Mouse (Mus musculus): ENCODE measurements around the gene Vmn1r85.

Vmn1r85 gene

DNA sequence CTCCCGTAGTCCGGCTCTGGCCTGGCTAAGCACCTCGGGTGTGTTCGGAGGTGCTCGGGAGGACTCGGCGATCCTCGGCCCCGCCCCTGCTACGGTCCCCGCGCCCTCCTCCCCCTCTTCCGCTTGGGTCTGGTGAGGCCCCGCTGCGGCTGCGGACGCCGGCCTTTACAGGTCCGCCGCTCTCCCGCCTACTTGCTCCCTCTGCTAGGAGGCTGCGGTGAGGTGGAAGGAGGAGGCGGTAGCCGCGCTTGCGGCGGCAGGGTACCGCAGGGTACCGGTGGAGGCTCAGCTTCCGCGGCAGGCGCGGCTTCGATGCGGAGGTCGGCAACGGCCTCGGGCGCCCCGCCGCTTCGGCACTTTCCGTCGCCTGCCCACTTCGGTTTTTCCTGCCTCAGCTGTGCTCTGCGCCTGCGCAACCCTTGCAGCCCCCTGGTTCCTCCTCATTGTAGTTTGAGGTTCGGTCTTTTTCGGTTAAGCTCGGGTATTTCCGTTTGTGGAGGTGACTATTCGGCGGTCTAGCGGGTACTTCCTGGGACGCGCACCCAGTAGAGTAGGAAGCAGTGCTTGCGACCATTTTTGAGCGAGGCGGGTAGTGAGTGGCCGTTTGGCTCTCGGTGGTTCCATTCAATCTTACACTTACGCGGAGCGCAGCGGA is 56.9 kb downstream of the Vmn1r85 start, which contains the start of gene Ube2m:
Gene Ube2m (minus strand): TSS at position 375 of the 655 bp plus-strand sequence.
- peak; percentile 96 to 100 for DNase-seq (ENCODE audit: low spot score in 2 of 2)

- DNase-seq (ENCODE audit: low spot score in 2 of 2) = no peak
Measured at GRCm38 (mm10) chr7:13037366-13037765, 57.6 kb downstream of the Vmn1r85 start.

- DNase-seq (ENCODE audit: low spot score in 2 of 2) = no peak
Measured at GRCm38 (mm10) chr7:13036806-13037205, 58.2 kb downstream of the Vmn1r85 start.

DNA sequence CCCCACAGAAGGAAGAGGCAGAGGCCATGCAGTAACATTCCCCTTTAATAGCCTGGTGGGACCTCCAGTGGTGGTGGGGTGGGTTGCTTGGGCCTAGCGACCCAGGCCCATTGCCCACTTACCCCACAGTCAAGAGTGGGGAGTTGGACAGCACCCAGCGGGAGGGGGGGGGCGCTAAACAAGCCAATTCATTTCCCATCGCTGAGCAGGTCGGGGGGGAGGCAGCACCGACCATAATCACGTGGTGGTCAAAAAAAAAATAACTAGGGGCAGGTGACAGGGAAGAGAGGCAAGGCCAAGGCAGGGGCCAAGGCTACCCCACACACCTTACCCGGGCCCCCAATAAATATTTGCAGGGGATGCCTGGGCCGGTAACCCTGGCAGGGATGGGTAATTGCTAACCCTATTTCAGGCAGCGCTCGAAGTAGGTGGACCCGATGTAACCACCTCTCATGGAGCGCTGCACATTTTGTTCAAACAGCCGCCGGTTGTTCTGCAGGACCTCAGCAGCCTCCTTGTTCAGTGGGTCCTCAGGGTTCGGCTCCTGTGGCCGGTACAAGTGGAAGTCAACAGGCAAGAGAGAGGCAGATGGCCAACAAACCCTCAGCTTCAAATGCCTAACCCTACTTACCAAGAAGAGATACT is 59.6 kb downstream of the Vmn1r85 start:
- DNase-seq (ENCODE audit: low spot score in 2 of 2) = no peak

DNA sequence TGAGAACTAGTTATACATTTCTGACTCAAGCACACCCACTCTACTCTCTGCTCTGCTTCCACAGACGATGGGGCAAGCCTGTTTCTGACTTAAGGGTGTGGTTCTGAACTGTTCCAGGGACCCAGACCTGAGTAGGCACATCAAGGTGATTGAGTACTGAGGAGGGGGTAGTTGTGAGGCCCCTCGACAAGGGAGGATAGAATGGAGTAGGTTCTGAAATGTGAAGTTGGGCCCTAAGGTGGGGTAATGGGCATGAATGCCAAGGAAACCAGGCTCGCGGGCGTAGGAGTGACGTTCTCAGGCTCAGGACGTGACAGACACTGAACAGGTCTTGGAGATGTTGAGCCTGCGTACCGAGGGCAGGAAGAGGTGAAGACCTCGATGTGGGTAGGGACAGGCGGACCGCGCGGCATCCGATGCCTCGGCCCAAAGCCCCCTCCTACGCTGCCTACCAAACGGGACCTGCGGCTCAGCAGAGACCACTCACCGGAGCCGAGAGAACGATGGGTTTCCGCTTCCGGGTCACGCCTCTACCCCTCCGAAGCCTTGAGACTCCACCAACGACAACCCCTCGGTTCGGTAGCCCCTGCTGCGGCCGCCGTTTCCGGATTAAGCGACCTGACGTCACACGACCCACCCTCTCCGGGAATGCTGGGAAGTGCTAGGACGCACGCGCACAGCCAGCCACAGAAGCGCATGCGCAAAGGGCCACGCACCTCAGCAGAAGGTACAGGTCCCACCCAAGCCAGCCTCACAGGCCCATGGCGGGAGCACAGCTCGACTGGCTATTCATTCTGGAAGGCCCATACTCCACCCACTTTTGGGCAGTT is 60.6 kb downstream of the Vmn1r85 start, which contains the start of gene Chmp2a:
Gene Chmp2a (minus strand): TSS at position 660 of the 830 bp plus-strand sequence.
- peak; percentile 95 to 98 for DNase-seq (ENCODE audit: low spot score in 2 of 2)

GRCm38 (mm10) chr7:13033451-13034147 is 61.4 kb downstream of the Vmn1r85 start:
- DNase-seq (ENCODE audit: low spot score in 2 of 2) = no peak

Data from left cerebral cortex, adult 9 months (tissue).